Mouse (Mus musculus): ENCODE measurements around the gene Hspb6.

GRCm38 (mm10) chr7:30550603-30551002, 1.4 kb upstream of the Hspb6 start:
- TF ChIP-seq CTCF (IDR thresholded peaks at IDR 0.05) (no peak), POLR2A (IDR thresholded peaks at IDR 0.05; ENCODE audit: insufficient read depth, low read depth, low read length) (no peak)
